Mouse (Mus musculus) Muller cell, postnatal 12 days (primary cell): ENCODE measurements around the gene Mfsd12.

Experiments used
- DNase-seq: peaks from one replicate; pipeline ENCODE4 v3.0.0-alpha.2; 2015; ENCODE audit errors: inconsistent ontology term

Gene Mfsd12

GRCm38 (mm10) chr10:81328386-81328785, 28.9 kb upstream of the Mfsd12 start, which contains the start of gene Tbxa2r:
TSS of gene Tbxa2r (plus strand) at chr10:81328731.
- no peak for DNase-seq

- peak; percentile 69 for DNase-seq
Observed at GRCm38 (mm10) chr10:81329194-81329975, 27.9 kb upstream of the Mfsd12 start.

- no peak for DNase-seq
Observed at GRCm38 (mm10) chr10:81330007-81330406, 27.3 kb upstream of the Mfsd12 start.

GRCm38 (mm10) chr10:81332277-81332676, 25.0 kb upstream of the Mfsd12 start:
- DNase-seq, result no peak

- DNase-seq, result no peak
Observed at GRCm38 (mm10) chr10:81334324-81334723, 23.0 kb upstream of the Mfsd12 start.

GRCm38 (mm10) chr10:81335393-81336340, 21.6 kb upstream of the Mfsd12 start:
- peak; percentile 60 for DNase-seq

- DNase-seq, result no peak
Observed at GRCm38 (mm10) chr10:81336558-81336957, 20.7 kb upstream of the Mfsd12 start.

- DNase-seq, result no peak
Observed at GRCm38 (mm10) chr10:81340551-81341332, 16.5 kb upstream of the Mfsd12 start.

GRCm38 (mm10) chr10:81341333-81341949, 15.8 kb upstream of the Mfsd12 start:
- DNase-seq, result peak; percentile 65

GRCm38 (mm10) chr10:81342686-81343505, 14.4 kb upstream of the Mfsd12 start, which contains the start of gene Gipc3:
TSS of gene Gipc3 (minus strand) at chr10:81343266.
- no peak for DNase-seq

- no peak for DNase-seq
Observed at GRCm38 (mm10) chr10:81344421-81345161, 12.7 kb upstream of the Mfsd12 start.

- DNase-seq, result peak; percentile 31
Observed at GRCm38 (mm10) chr10:81345162-81345534, 12.1 kb upstream of the Mfsd12 start.

- peak; percentile 53 for DNase-seq
Observed at GRCm38 (mm10) chr10:81346453-81347067, 10.7 kb upstream of the Mfsd12 start.

GRCm38 (mm10) chr10:81349146-81349545, 8.1 kb upstream of the Mfsd12 start:
- DNase-seq, result peak; percentile 39

GRCm38 (mm10) chr10:81349961-81350350, 7.3 kb upstream of the Mfsd12 start:
- no peak for DNase-seq

GRCm38 (mm10) chr10:81350351-81351063, 6.8 kb upstream of the Mfsd12 start, which contains the start of gene Hmg20b:
TSS of gene Hmg20b (minus strand) at chr10:81350480.
- DNase-seq, result peak; percentile 100

- no peak for DNase-seq
Observed at GRCm38 (mm10) chr10:81351678-81352291, 5.5 kb upstream of the Mfsd12 start.
